Mouse (Mus musculus) embryonic stem cell, embryonic (primary cell): ENCODE measurements at regions not wholly inside any gene's neighbourhood (a gene's known extent, or its start where the extent isn't known, plus 50 kb on each side); places are given as distances from the start of the nearest gene placed in this dataset.

ENCODE experiments used
- CTCF ChIA-PET, 4 experiments: fragments of 300-600 bp in 2 of 4; fragments of 350-600 bp in 2 of 4; sonication (Branson Sonifier 250); formaldehyde crosslinking; loops; one replicate each; lab custom pipeline; 2022; ENCODE audit warnings: inconsistent platforms in 2 of 4; lab: Charles Lee
- POLR2A ChIA-PET, 4 experiments: fragments of 300-600 bp in 2 of 4; fragments of 350-600 bp in 2 of 4; sonication (Branson Sonifier 250); formaldehyde crosslinking; loops; one replicate each; lab custom pipeline; 2022; ENCODE audit warnings: antibody characterized with exemption in 4 of 4, inconsistent platforms in 1 of 4; lab: Charles Lee

GRCm38 (mm10) chr6:94966962-94967361, 150.1 kb upstream of the Kbtbd8 start:
- ChIA-PET CTCF (interaction anchor here (0.6 to 1.2 kb wide), 16 partner anchors 22 to 721 kb away, joined by 3 to 23 read pairs (median 3); no protein-coding TSS in a partner anchor), POLR2A (no interaction called here)

GRCm38 (mm10) chr6:94963204-94963603, 153.8 kb upstream of the Kbtbd8 start:
- POLR2A ChIA-PET, result interaction anchor here in 2 of 4 experiments (0.6 to 1.1 kb wide), 3 partner anchors 11 to 213 kb away, joined by 3 to 4 read pairs (median 3); no protein-coding TSS in a partner anchor
- CTCF ChIA-PET, result interaction anchor here in 1 of 4 experiments (1.0 to 1.1 kb wide), 2 partner anchors 213 to 419 kb away, joined by 3 read pairs; no protein-coding TSS in a partner anchor

- POLR2A ChIA-PET, result interaction anchor here in 2 of 4 experiments (0.6 to 1.1 kb wide), 2 partner anchors 10 to 76 kb away, joined by 3 read pairs; no protein-coding TSS in a partner anchor
- CTCF ChIA-PET, result interaction anchor here in 2 of 4 experiments (0.6 kb wide), 2 partner anchors 212 to 340 kb away, joined by 3 to 5 read pairs; no protein-coding TSS in a partner anchor
Observed at GRCm38 (mm10) chr6:94962411-94963087, 154.5 kb upstream of the Kbtbd8 start.

- ChIA-PET POLR2A (no interaction called here), CTCF (interaction anchor here in 1 of 4 experiments (0.6 kb wide), 1 partner anchor 211 kb away, joined by 5 read pairs; no protein-coding TSS in a partner anchor)
Observed at GRCm38 (mm10) chr6:94961821-94962220, 155.2 kb upstream of the Kbtbd8 start.

- ChIA-PET POLR2A (no interaction called here), CTCF (no interaction called here)
Observed at GRCm38 (mm10) chr6:94957990-94958389, 159.1 kb upstream of the Kbtbd8 start.

- ChIA-PET POLR2A (no interaction called here), CTCF (no interaction called here)
Observed at GRCm38 (mm10) chr6:94957172-94957668, 159.8 kb upstream of the Kbtbd8 start.

- POLR2A ChIA-PET, result no interaction called here
- CTCF ChIA-PET, result no interaction called here
Observed at GRCm38 (mm10) chr6:94954580-94954979, 162.5 kb upstream of the Kbtbd8 start.

GRCm38 (mm10) chr6:94953658-94954057, 163.4 kb upstream of the Kbtbd8 start:
- ChIA-PET CTCF (interaction anchor here in 1 of 4 experiments (1.5 kb wide), 1 partner anchor 332 kb away, joined by 4 read pairs; no protein-coding TSS in a partner anchor), POLR2A (no interaction called here)

- CTCF ChIA-PET, result interaction anchor here in 2 of 4 experiments (0.7 to 1.5 kb wide), 8 partner anchors 171 to 1214 kb away, joined by 3 to 10 read pairs (median 4); no protein-coding TSS in a partner anchor
- POLR2A ChIA-PET, result interaction anchor here in 3 of 4 experiments (0.6 to 1.9 kb wide), 10 partner anchors 11 to 1132 kb away, joined by 3 to 10 read pairs (median 4); no protein-coding TSS in a partner anchor
Observed at GRCm38 (mm10) chr6:94951971-94952768, 164.9 kb upstream of the Kbtbd8 start.

- CTCF ChIA-PET, result no interaction called here
Observed at GRCm38 (mm10) chr6:94950944-94951343, 166.1 kb upstream of the Kbtbd8 start.

GRCm38 (mm10) chr6:94950319-94950718, 166.7 kb upstream of the Kbtbd8 start:
- ChIA-PET CTCF (no interaction called here), POLR2A (no interaction called here)

More at GRCm38 (mm10) chr6:94950944-94951343, 166.1 kb upstream of the Kbtbd8 start:
- POLR2A ChIA-PET, result no interaction called here

GRCm38 (mm10) chr6:94946352-94946900, 170.6 kb upstream of the Kbtbd8 start:
- ChIA-PET CTCF (no interaction called here), POLR2A (interaction anchor here in 1 of 4 experiments (0.6 kb wide), 1 partner anchor 53 kb away, joined by 3 read pairs; no protein-coding TSS in a partner anchor)

GRCm38 (mm10) chr6:94945715-94946114, 171.3 kb upstream of the Kbtbd8 start:
- ChIA-PET CTCF (interaction anchor here in 3 of 4 experiments (0.6 to 1.0 kb wide), 3 partner anchors 21 to 236 kb away, joined by 3 to 5 read pairs (median 5); no protein-coding TSS in a partner anchor), POLR2A (interaction anchor here in 1 of 4 experiments (0.6 kb wide), 1 partner anchor 53 kb away, joined by 3 read pairs; no protein-coding TSS in a partner anchor)

GRCm38 (mm10) chr6:94944196-94944595, 172.8 kb upstream of the Kbtbd8 start:
- POLR2A ChIA-PET, result no interaction called here
- CTCF ChIA-PET, result interaction anchor here in 1 of 4 experiments (0.7 kb wide), 1 partner anchor 15 kb away, joined by 3 read pairs; no protein-coding TSS in a partner anchor

- CTCF ChIA-PET, result no interaction called here
- POLR2A ChIA-PET, result no interaction called here
Observed at GRCm38 (mm10) chr6:94938949-94939348, 178.1 kb upstream of the Kbtbd8 start.

GRCm38 (mm10) chr6:94936206-94936605, 180.8 kb upstream of the Kbtbd8 start:
- CTCF ChIA-PET, result interaction anchor here in 1 of 4 experiments (0.7 kb wide), 1 partner anchor 11 kb away, joined by 3 read pairs; no protein-coding TSS in a partner anchor
- POLR2A ChIA-PET, result no interaction called here

- POLR2A ChIA-PET, result interaction anchor here in 1 of 4 experiments (0.9 kb wide), 1 partner anchor 10 kb away, joined by 3 read pairs; no protein-coding TSS in a partner anchor
- CTCF ChIA-PET, result interaction anchor here in 1 of 4 experiments (0.7 kb wide), 1 partner anchor 12 kb away, joined by 3 read pairs; no protein-coding TSS in a partner anchor
Observed at GRCm38 (mm10) chr6:94935706-94936105, 181.3 kb upstream of the Kbtbd8 start.

- POLR2A ChIA-PET, result no interaction called here
- CTCF ChIA-PET, result no interaction called here
Observed at GRCm38 (mm10) chr6:94927811-94928210, 189.2 kb upstream of the Kbtbd8 start.
